Mouse (Mus musculus): ENCODE data around the gene Nolc1. TPM values are rescaled to one million over a fixed set of nuclear protein-coding genes. Genes with fewer than 3 reads are reported as not detected.
A peak's percentile ranks its signal among the peaks of the same experiment; 100 is the strongest.

The Nolc1 gene
- polyA plus RNA-seq, 1 experiment from 2014 or later = 117 TPM

- H3K4me1 ChIP-seq = peaks cover 56% of the 10 kb centered on the region
- H3K4me2 ChIP-seq = peak overlapping the region; percentile 100
- peak overlapping the region; percentile 95 for H3K4me3 ChIP-seq (replicated peaks)
Observed at GRCm38 (mm10) chr19:46037243-46037924, 38.3 kb upstream of the Nolc1 start.

GRCm38 (mm10) chr19:46037925-46038850 lies 37.5 kb upstream of the Nolc1 start:
- 13% methylated on average over 13 of the region's 13 CpGs for WGBS
- Histone ChIP-seq H3K9me3 (no peaks in the 10 kb centered on the region), H3K4me1 (peaks cover 60% of the 10 kb centered on the region), H3K4me2 (peak overlapping the region; percentile 100), H3K36me3 (replicated peaks) (peaks cover 33% of the 10 kb centered on the region), H3K27me3 (no peaks in the 10 kb centered on the region), H3K9ac (peak overlapping the region; percentile 99), H3K4me3 (replicated peaks) (peak overlapping the region; percentile 95), H3K27ac (peak overlapping the region; percentile 99)
- no peak for ATAC-seq (ENCODE audit: low FRiP score)

More at GRCm38 (mm10) chr19:46037243-46037924, 38.3 kb upstream of the Nolc1 start:
- Histone ChIP-seq H3K27ac (peak overlapping the region; percentile 99), H3K36me3 (replicated peaks) (peaks cover 41% of the 10 kb centered on the region), H3K9ac (peak overlapping the region; percentile 99), H3K9me3 (no peaks in the 10 kb centered on the region), H3K27me3 (no peaks in the 10 kb centered on the region)
- WGBS = 18% methylated on average over 6 of the region's 6 CpGs
- no peak for ATAC-seq (ENCODE audit: low FRiP score)

GRCm38 (mm10) chr19:46038851-46039260 lies 36.8 kb upstream of the Nolc1 start:
- Histone ChIP-seq H3K4me3 (replicated peaks) (peak overlapping the region; percentile 95), H3K36me3 (replicated peaks) (peaks cover 27% of the 10 kb centered on the region), H3K4me1 (peaks cover 67% of the 10 kb centered on the region), H3K27me3 (no peaks in the 10 kb centered on the region), H3K9me3 (no peaks in the 10 kb centered on the region), H3K9ac (peak overlapping the region; percentile 99), H3K27ac (peak overlapping the region; percentile 99), H3K4me2 (peak overlapping the region; percentile 100)
- ATAC-seq (ENCODE audit: low FRiP score) = peak; percentile 12
- WGBS = 0% methylated on average over 16 of the region's 17 CpGs

GRCm38 (mm10) chr19:46039478-46039877 lies 36.2 kb upstream of the Nolc1 start:
- peak overlapping the region; percentile 100 for H3K4me2 ChIP-seq
- H3K9ac ChIP-seq = peak overlapping the region; percentile 99
- no peaks in the 10 kb centered on the region for H3K9me3 ChIP-seq
- no peaks in the 10 kb centered on the region for H3K27me3 ChIP-seq
- peaks cover 72% of the 10 kb centered on the region for H3K4me1 ChIP-seq
- H3K27ac ChIP-seq = peak overlapping the region; percentile 99
- 2% methylated on average over 24 of the region's 30 CpGs for WGBS
- peak; percentile 81 for ATAC-seq (ENCODE audit: low FRiP score)
- peaks cover 20% of the 10 kb centered on the region for H3K36me3 ChIP-seq (replicated peaks)
- H3K4me3 ChIP-seq (replicated peaks) = peak overlapping the region; percentile 95

- ATAC-seq (ENCODE audit: low FRiP score) = no peak
- Histone ChIP-seq H3K9ac (peak overlapping the region; percentile 99), H3K4me3 (replicated peaks) (peak overlapping the region; percentile 95), H3K27ac (peak overlapping the region; percentile 99), H3K27me3 (no peaks in the 10 kb centered on the region), H3K9me3 (no peaks in the 10 kb centered on the region), H3K36me3 (replicated peaks) (peaks cover 12% of the 10 kb centered on the region), H3K4me1 (peaks cover 72% of the 10 kb centered on the region), H3K4me2 (peak overlapping the region; percentile 100)
- WGBS = 35% methylated on average over 14 of the region's 14 CpGs
Observed at GRCm38 (mm10) chr19:46040149-46040902, 35.3 kb upstream of the Nolc1 start.

GRCm38 (mm10) chr19:46041299-46041932 lies 34.2 kb upstream of the Nolc1 start:
- Histone ChIP-seq H3K4me1 (peaks cover 75% of the 10 kb centered on the region), H3K4me2 (peak overlapping the region; percentile 100), H3K27ac (peak overlapping the region; percentile 99), H3K27me3 (no peaks in the 10 kb centered on the region), H3K9me3 (no peaks in the 10 kb centered on the region), H3K36me3 (replicated peaks) (peaks cover under 1% of the 10 kb centered on the region; the same call in 1 of the 2 replicates), H3K4me3 (replicated peaks) (peak overlapping the region; percentile 95), H3K9ac (peak overlapping the region; percentile 65)
- 18% methylated on average over 7 of the region's 7 CpGs for WGBS
- ATAC-seq (ENCODE audit: low FRiP score) = peak; percentile 0; the same call in 1 of the 2 replicates

- ATAC-seq (ENCODE audit: low FRiP score) = peak; percentile 58
- 0% methylated on average over 13 of the region's 14 CpGs for WGBS
- H3K27me3 ChIP-seq = no peaks in the 10 kb centered on the region
- peak overlapping the region; percentile 95 for H3K4me3 ChIP-seq (replicated peaks)
- no peaks in the 10 kb centered on the region for H3K9me3 ChIP-seq
- H3K27ac ChIP-seq = peak overlapping the region; percentile 99
- no peaks in the 10 kb centered on the region for H3K36me3 ChIP-seq (replicated peaks)
- peak overlapping the region; percentile 100 for H3K4me2 ChIP-seq
- H3K9ac ChIP-seq = peak overlapping the region; percentile 65
- H3K4me1 ChIP-seq = peaks cover 74% of the 10 kb centered on the region
Observed at GRCm38 (mm10) chr19:46041933-46042475, 33.7 kb upstream of the Nolc1 start.

- peaks cover 69% of the 10 kb centered on the region for H3K4me1 ChIP-seq
- H3K4me2 ChIP-seq = peak overlapping the region; percentile 100
- no peaks in the 10 kb centered on the region for H3K9me3 ChIP-seq
- H3K27me3 ChIP-seq = no peaks in the 10 kb centered on the region
- H3K36me3 ChIP-seq (replicated peaks) = no peaks in the 10 kb centered on the region
- H3K4me3 ChIP-seq (replicated peaks) = peak overlapping the region; percentile 95
- H3K9ac ChIP-seq = peak overlapping the region; percentile 65
- peak; percentile 54 for ATAC-seq (ENCODE audit: low FRiP score)
- 2% methylated on average over 6 of the region's 6 CpGs for WGBS
- H3K27ac ChIP-seq = peak overlapping the region; percentile 99
Observed at GRCm38 (mm10) chr19:46042476-46043011, 33.1 kb upstream of the Nolc1 start.

GRCm38 (mm10) chr19:46043380-46043779 lies 32.3 kb upstream of the Nolc1 start:
- Histone ChIP-seq H3K27me3 (no peaks in the 10 kb centered on the region), H3K9me3 (no peaks in the 10 kb centered on the region), H3K4me2 (peak overlapping the region; percentile 100), H3K9ac (peak overlapping the region; percentile 98), H3K4me3 (replicated peaks) (peak overlapping the region; percentile 95), H3K4me1 (peaks cover 61% of the 10 kb centered on the region), H3K36me3 (replicated peaks) (no peaks in the 10 kb centered on the region), H3K27ac (peak overlapping the region; percentile 99)
- WGBS = 62% methylated on average over 7 of the region's 7 CpGs
- no peak for ATAC-seq (ENCODE audit: low FRiP score)

- peaks cover 61% of the 10 kb centered on the region for H3K4me1 ChIP-seq
- no peaks in the 10 kb centered on the region for H3K9me3 ChIP-seq
- under 1% methylated on average over 34 of the region's 34 CpGs for WGBS
- H3K9ac ChIP-seq = peak within 1 kb of the TSS; percentile 98
- H3K4me3 ChIP-seq (replicated peaks) = peak within 1 kb of the TSS; percentile 95
- H3K27ac ChIP-seq = peak within 1 kb of the TSS; percentile 99
- ATAC-seq (ENCODE audit: low FRiP score) = no peak
- no peaks in the 10 kb centered on the region for H3K36me3 ChIP-seq (replicated peaks)
- H3K27me3 ChIP-seq = no peaks in the 10 kb centered on the region
- peak within 1 kb of the TSS; percentile 100 for H3K4me2 ChIP-seq
Observed at GRCm38 (mm10) chr19:46044271-46044992, 31.2 kb upstream of the Nolc1 start, which contains the start of gene Pprc1. Gene Pprc1 (plus strand): TSS chr19:46044886.
